Mouse (Mus musculus) megakaryocyte, embryonic 14.5 days (primary cell): Measurements from ENCODE around the gene C2cd4a.

Experiments used
- FLI1 ChIP-seq: IDR thresholded peaks from 2 replicates; pipeline ENCODE4 v1.6.1; 2012; ENCODE audit warnings: low read length, inconsistent platforms, mixed read lengths
- GATA1 ChIP-seq: IDR thresholded peaks from 3 replicates; pipeline ENCODE4 v1.6.1; 2012; ENCODE audit warnings: mixed read lengths, low read length, inconsistent platforms, borderline replicate concordance

GRCm38 (mm10) chr9:67802241-67802640 lies 29.9 kb downstream of the C2cd4a start:
- TF ChIP-seq GATA1 (no peak), FLI1 (no peak)
